Mouse (Mus musculus) midbrain, embryonic 10.5 days (tissue): Measurements from ENCODE around the gene Ofd1. TPM values are rescaled to one million over a fixed set of nuclear protein-coding genes. Genes with fewer than 3 reads are reported as not detected.

Source experiments
- DNase-seq: peaks from one replicate; pipeline ENCODE4 v3.0.0-alpha.2; 2017; ENCODE audit warnings: low spot score
- H3K27ac ChIP-seq: fragments of 300-500 bp; sonication (generic); replicated peaks from 2 replicates; pipeline ENCODE4 v1.5.1; 2016; ENCODE audit warnings: mild to moderate bottlenecking
- H3K27me3 ChIP-seq: fragments of 300-500 bp; sonication (generic); 2 replicates; pipeline ENCODE4 v1.6.1; 2016; ENCODE audit warnings: low read depth, mild to moderate bottlenecking; ENCODE audit not compliant: poor library complexity, severe bottlenecking
- H3K36me3 ChIP-seq: fragments of 300-500 bp; sonication (generic); 2 replicates; pipeline ENCODE4 v1.6.1; 2016; ENCODE audit warnings: mild to moderate bottlenecking, moderate library complexity
- H3K4me1 ChIP-seq: fragments of 300-500 bp; sonication (generic); 2 replicates; pipeline ENCODE4 v1.6.1; 2016
- H3K4me3 ChIP-seq: fragments of 300-500 bp; sonication (generic); 2 replicates; pipeline ENCODE4 v1.5.1; 2016; ENCODE audit warnings: mild to moderate bottlenecking, moderate library complexity
- H3K9me3 ChIP-seq: fragments of 300-500 bp; sonication (generic); replicated peaks from 2 replicates; pipeline ENCODE4 v1.6.1; 2016; ENCODE audit warnings: mild to moderate bottlenecking
- WGBS: fragments of 180-500 bp; shearing (Covaris S2); methylation state at CpG from one replicate; pipeline ENCODE4 v1.1.7; 2016; 5-methylcytosine and 5-hydroxymethylcytosine counted together
- polyA plus RNA-seq: library from polyadenylated mRNA; unstranded; fragments of >200 nt; fragmentation: Nextera tagmentation; extraction: Ambion mirVana; gene quantifications from 2 replicates; pipeline ENCODE4 v1.2.1, GENCODE M21; 2016

Ofd1 gene
- polyA plus RNA-seq, 1 experiment from 2014 or later = 6.6 TPM

GRCm38 (mm10) chrX:166354913-166355312 is 85.6 kb downstream of the Ofd1 start:
- Histone ChIP-seq H3K36me3 (peaks cover 15% of the 10 kb centered on the region), H3K4me3 (no peak overlapping the region), H3K27me3 (peaks cover 99% of the 10 kb centered on the region), H3K9me3 (no peaks in the 10 kb centered on the region), H3K27ac (no peak overlapping the region), H3K4me1 (no peaks in the 10 kb centered on the region)
- DNase-seq = no peak
- WGBS = 96% methylated on average over 1 of the region's 1 CpGs

GRCm38 (mm10) chrX:166353412-166353811 is 87.1 kb downstream of the Ofd1 start:
- Histone ChIP-seq H3K27me3 (peaks cover 96% of the 10 kb centered on the region), H3K36me3 (peaks cover 7% of the 10 kb centered on the region; the same call in 1 of the 2 replicates), H3K4me3 (no peak overlapping the region), H3K4me1 (peaks cover 3% of the 10 kb centered on the region; the same call in 1 of the 2 replicates), H3K9me3 (no peaks in the 10 kb centered on the region), H3K27ac (no peak overlapping the region)
- 76% methylated on average over 2 of the region's 2 CpGs for WGBS
- no peak for DNase-seq

DNA sequence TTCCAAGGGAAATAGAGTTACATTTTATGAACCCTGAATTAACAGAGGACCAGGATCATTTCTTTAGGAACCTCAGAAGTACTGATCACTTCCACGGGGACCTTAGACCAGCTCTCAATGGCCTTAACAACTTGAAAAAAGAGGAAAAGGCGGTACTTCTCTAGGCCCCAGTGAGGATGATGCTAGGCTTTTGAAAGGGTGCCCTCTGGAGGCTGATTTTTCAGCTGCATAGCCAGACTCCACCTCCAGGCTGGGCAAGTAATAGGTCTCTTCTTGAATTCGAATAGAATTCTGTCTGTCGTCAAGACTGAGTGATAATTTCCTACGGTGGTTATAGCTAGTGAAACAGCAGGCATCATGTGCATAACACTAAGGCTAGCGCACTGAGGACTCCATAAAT is 88.7 kb downstream of the Ofd1 start:
- Histone ChIP-seq H3K9me3 (no peaks in the 10 kb centered on the region), H3K27ac (no peak overlapping the region), H3K4me3 (no peak overlapping the region), H3K4me1 (peaks cover 10% of the 10 kb centered on the region; the same call in 1 of the 2 replicates), H3K27me3 (peaks cover 96% of the 10 kb centered on the region), H3K36me3 (no peaks in the 10 kb centered on the region)
- peak; percentile 43 for DNase-seq
- 33% methylated on average over 6 of the region's 6 CpGs for WGBS

- H3K9me3 ChIP-seq = no peaks in the 10 kb centered on the region
- 86% methylated on average over 4 of the region's 4 CpGs for WGBS
- H3K27ac ChIP-seq = no peak overlapping the region
- H3K27me3 ChIP-seq = peaks cover 88% of the 10 kb centered on the region
- H3K4me3 ChIP-seq = peak overlapping the region; percentile 14; the same call in 1 of the 2 replicates
- no peak for DNase-seq
- no peaks in the 10 kb centered on the region for H3K36me3 ChIP-seq
- peaks cover 10% of the 10 kb centered on the region; the same call in 1 of the 2 replicates for H3K4me1 ChIP-seq
Measured at GRCm38 (mm10) chrX:166348634-166349033, 91.9 kb downstream of the Ofd1 start.

DNA sequence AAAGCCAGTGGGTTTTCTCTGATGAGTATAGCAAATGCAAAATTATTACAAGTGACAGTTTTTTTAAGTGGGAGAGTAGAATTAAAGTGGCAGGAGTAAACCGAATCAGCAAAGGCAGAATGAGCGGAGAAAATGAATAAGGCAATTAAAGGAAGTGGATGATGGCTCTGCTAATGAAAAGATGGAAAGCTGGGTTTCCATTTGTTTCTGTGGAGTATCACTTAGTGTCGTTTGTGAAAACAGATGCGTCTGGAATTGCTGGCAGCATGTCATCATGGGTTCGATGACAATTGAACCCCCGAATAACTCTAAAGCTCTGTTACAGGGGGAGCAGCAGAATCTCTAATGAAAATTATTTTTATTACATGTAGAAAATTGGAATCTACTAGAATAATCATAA is 92.4 kb downstream of the Ofd1 start:
- Histone ChIP-seq H3K36me3 (no peaks in the 10 kb centered on the region), H3K9me3 (no peaks in the 10 kb centered on the region), H3K27ac (no peak overlapping the region), H3K4me3 (peak overlapping the region; percentile 53), H3K27me3 (peaks cover 89% of the 10 kb centered on the region), H3K4me1 (peaks cover 13% of the 10 kb centered on the region; the same call in 1 of the 2 replicates)
- 86% methylated on average over 6 of the region's 6 CpGs for WGBS
- no peak for DNase-seq

DNA sequence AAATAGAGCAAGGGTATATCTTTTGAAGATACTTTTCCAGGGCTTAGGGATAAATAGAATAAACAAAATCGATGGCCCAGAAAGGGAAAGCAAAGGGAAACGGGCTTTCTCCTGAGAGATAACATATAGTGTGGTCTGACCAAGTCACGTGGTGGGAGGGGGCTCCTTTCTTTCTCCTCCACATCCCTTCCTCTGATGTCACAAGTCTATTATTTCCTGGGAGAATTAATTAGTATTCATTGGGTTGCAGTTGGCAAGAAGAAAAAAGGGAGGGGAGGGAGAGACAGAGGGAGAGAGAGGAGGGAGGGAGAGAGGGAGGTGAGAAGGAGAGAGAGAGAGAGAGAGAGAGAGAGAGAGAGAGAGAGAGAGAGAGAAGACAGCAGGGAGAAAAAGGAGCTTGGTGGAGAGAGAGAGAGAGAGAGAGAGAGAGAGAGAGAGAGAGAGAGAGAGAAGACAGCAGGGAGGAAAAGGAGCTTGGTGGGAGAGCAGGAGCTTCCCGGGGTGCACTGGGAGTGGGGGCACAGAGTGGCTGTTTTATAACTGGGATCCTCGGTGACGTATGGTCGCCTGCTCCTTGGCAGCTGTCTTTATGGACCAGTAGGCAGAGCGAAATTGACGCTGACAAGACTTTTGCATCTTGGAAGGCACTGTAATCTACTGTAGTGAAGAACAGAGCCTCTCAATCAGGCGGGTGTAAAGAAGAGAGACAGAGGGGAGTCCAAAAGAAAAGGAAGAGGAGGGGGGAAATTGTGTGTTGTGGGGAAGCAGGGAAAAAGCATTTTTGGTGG is 96.1 kb downstream of the Ofd1 start:
- 19% methylated on average over 10 of the region's 10 CpGs for WGBS
- Histone ChIP-seq H3K9me3 (no peaks in the 10 kb centered on the region), H3K36me3 (no peaks in the 10 kb centered on the region), H3K4me1 (peaks cover 14% of the 10 kb centered on the region; the same call in 1 of the 2 replicates), H3K27me3 (peaks cover 89% of the 10 kb centered on the region), H3K27ac (peak overlapping the region; percentile 88), H3K4me3 (peak overlapping the region; percentile 53)
- peak; percentile 48 for DNase-seq

DNA sequence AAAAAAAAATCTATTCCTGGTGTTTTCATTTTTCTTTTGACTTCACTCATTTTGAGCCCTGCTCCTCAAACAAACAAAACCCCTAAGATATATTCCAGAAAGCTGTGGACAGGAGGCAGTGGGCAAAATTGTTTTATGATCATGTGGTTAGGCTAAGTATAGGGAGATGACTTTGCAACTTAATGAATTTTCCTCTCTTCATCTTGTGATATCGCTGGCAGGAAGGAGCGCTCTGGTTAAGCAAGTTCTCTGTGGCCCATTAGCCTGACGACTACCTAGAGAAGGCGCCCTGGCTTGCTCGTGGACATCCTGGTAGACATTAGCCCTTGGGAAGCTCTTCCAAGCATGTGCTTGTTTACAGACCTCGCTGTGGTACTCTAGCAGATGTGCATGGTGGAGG is 98.7 kb downstream of the Ofd1 start:
- no peak for DNase-seq
- H3K4me3 ChIP-seq = no peak overlapping the region
- no peaks in the 10 kb centered on the region for H3K36me3 ChIP-seq
- H3K4me1 ChIP-seq = 0 out of 2 replicates have a peak, but pooled peaks cover 4% of the 10 kb centered on the region
- peaks cover 91% of the 10 kb centered on the region for H3K27me3 ChIP-seq
- H3K27ac ChIP-seq = no peak overlapping the region
- no peaks in the 10 kb centered on the region for H3K9me3 ChIP-seq
- WGBS = 85% methylated on average over 6 of the region's 6 CpGs

Other genes starting within 250 kb of the Ofd1 start
- 61.2 and 101 TPM in 2 replicates for gene Gpm6b, start 201.8 kb downstream of the Ofd1 start, polyA plus RNA-seq
- gene Trappc2, start 130 bp downstream of the Ofd1 start, polyA plus RNA-seq = 32.7 and 42.6 TPM in 2 replicates
- 41.1 and 43.2 TPM in 2 replicates for gene Rab9, start 39.2 kb upstream of the Ofd1 start, polyA plus RNA-seq
- gene Tceanc, start 77.9 kb upstream of the Ofd1 start, polyA plus RNA-seq = 12.4 and 14.0 TPM in 2 replicates
- gene Egfl6, start 145.0 kb upstream of the Ofd1 start, polyA plus RNA-seq = 2.2 and 4.5 TPM in 2 replicates